Mouse (Mus musculus): Measurements from ENCODE around the gene Gjc2. TPM values are rescaled to one million over a fixed set of nuclear protein-coding genes. Genes with fewer than 3 reads are reported as not detected.

The Gjc2 gene
- total RNA-seq, 4 experiments from 2014 or later: 0.66 to 1.4 (median 1.2) TPM

GRCm38 (mm10) chr11:59159558-59159957, 23.5 kb downstream of the Gjc2 start:
- no peak for DNase-seq

- no peak for DNase-seq
Measured at GRCm38 (mm10) chr11:59159099-59159498, 23.9 kb downstream of the Gjc2 start.

GRCm38 (mm10) chr11:59155900-59156299, 27.1 kb downstream of the Gjc2 start:
- no peak for DNase-seq

- DNase-seq: peak; percentile 51
Measured at GRCm38 (mm10) chr11:59154220-59154619, 28.8 kb downstream of the Gjc2 start.

GRCm38 (mm10) chr11:59151729-59152128, 31.3 kb downstream of the Gjc2 start:
- DNase-seq: no peak

- DNase-seq: peak; percentile 30
Measured at GRCm38 (mm10) chr11:59149302-59149701, 33.7 kb downstream of the Gjc2 start.

GRCm38 (mm10) chr11:59142962-59143361, 40.1 kb downstream of the Gjc2 start:
- DNase-seq: no peak

GRCm38 (mm10) chr11:59141772-59142370, 41.1 kb downstream of the Gjc2 start:
- no peak for DNase-seq

- no peak for DNase-seq
Measured at GRCm38 (mm10) chr11:59138537-59139486, 44.2 kb downstream of the Gjc2 start.

- DNase-seq: no peak
Measured at GRCm38 (mm10) chr11:59136994-59137706, 45.9 kb downstream of the Gjc2 start.

- DNase-seq: no peak
Measured at GRCm38 (mm10) chr11:59135904-59136452, 47.0 kb downstream of the Gjc2 start, which contains the start of gene Obscn. Obscn (minus strand) TSS chr11:59136402.

- DNase-seq: no peak
Measured at GRCm38 (mm10) chr11:59135051-59135820, 47.8 kb downstream of the Gjc2 start.

- DNase-seq: no peak
Measured at GRCm38 (mm10) chr11:59134373-59134997, 48.5 kb downstream of the Gjc2 start.

- no peak for DNase-seq
Measured at GRCm38 (mm10) chr11:59132065-59132464, 50.9 kb downstream of the Gjc2 start.

- no peak for DNase-seq
Measured at GRCm38 (mm10) chr11:59131348-59131919, 51.6 kb downstream of the Gjc2 start.

- no peak for DNase-seq
Measured at GRCm38 (mm10) chr11:59130782-59131181, 52.2 kb downstream of the Gjc2 start.

Other genes with a start within 250 kb of the Gjc2 start
- 100 to 1,000 TPM; 179 to 200 (median 190) TPM for gene Rnf187, start 244.3 kb downstream of the Gjc2 start, total RNA-seq (2022)
- 10 to 100 TPM in 2 of 4 experiments, 1 to 10 TPM in 2; 3.3 to 12.2 (median 7.8) TPM for gene Hist3h2ba, start 234.3 kb downstream of the Gjc2 start, total RNA-seq (2022)
- 10 to 100 TPM; 18.8 to 28.5 (median 26.2) TPM for gene Hist3h2a, start 228.5 kb downstream of the Gjc2 start, total RNA-seq (2022)
- under 1 TPM; 0.21 to 0.59 (median 0.46) TPM for gene Trim17, start 228.5 kb downstream of the Gjc2 start, total RNA-seq (2022)
- gene Trim11, start 205.1 kb downstream of the Gjc2 start, total RNA-seq (2022): 10 to 100 TPM; 23.2 to 38.7 (median 31.3) TPM
- 1 to 10 TPM; 1.5 to 2.2 (median 1.6) TPM for gene Obscn, start 46.8 kb downstream of the Gjc2 start, total RNA-seq (2022)
- 10 to 100 TPM; 19.3 to 23.3 (median 21.1) TPM for gene Iba57, start 19.5 kb downstream of the Gjc2 start, total RNA-seq (2022)
- gene Guk1, start 9.0 kb upstream of the Gjc2 start, total RNA-seq (2022): 10 to 100 TPM; 67.1 to 80.4 (median 72.1) TPM
- 10 to 100 TPM; 46.0 to 53.6 (median 47.1) TPM for gene Mrpl55, start 19.3 kb upstream of the Gjc2 start, total RNA-seq (2022)
- gene 2310033P09Rik, start 25.1 kb upstream of the Gjc2 start, total RNA-seq (2022): 10 to 100 TPM; 25.8 to 31.2 (median 29.6) TPM
- 100 to 1,000 TPM; 408 to 506 (median 446) TPM for gene Arf1, start 45.1 kb upstream of the Gjc2 start, total RNA-seq (2022)
- gene Wnt3a, start 107.5 kb upstream of the Gjc2 start, total RNA-seq (2022): not detected
- 1 to 10 TPM; 1.2 to 1.5 (median 1.5) TPM for gene Wnt9a, start 123.7 kb upstream of the Gjc2 start, total RNA-seq (2022)
- gene Prss38, start 192.4 kb upstream of the Gjc2 start, total RNA-seq (2022): not detected

Data from adrenal gland, adult 8-10 months (tissue).